Mouse (Mus musculus) right cerebral cortex, postnatal 10 days (tissue): ENCODE measurements around the gene Rapgef2.

Experiments
- DNase-seq, 2 experiments: peaks; one replicate each; pipeline ENCODE4 v3.0.0; 2021; ENCODE audit warnings: low spot score in 2 of 2

The Rapgef2 gene

GRCm38 (mm10) chr3:79168168-79168827 lies 118.0 kb downstream of the Rapgef2 start:
- DNase-seq, result no peak

GRCm38 (mm10) chr3:79167586-79167985 lies 118.7 kb downstream of the Rapgef2 start:
- DNase-seq, result no peak

DNA sequence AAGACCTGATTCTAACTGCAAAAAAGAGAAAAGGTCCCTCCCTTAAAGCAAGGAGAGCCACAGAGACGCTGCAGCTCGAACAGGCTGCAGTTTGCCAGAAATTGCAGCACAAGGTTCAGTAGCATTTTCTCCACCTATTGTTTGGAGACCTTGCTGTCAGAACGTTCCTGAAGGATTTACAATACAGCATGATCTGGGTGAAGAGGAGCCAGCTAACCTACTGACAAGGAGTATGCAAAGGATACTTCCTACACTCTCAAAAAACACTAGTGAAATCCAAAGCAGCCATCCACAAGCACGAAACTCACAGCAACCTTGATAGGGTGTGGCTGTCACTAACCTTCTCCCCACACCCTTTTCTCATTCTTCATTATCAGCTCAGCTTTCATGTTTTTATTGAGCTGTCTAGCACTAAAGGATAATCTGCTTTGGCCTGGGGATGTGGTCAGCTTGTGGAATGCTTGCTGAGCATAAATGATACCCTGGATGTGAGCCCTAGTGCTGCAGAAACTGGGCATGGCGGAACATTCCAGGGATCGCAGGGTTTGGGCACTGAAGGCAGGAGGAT lies 124.4 kb downstream of the Rapgef2 start:
- no peak for DNase-seq

DNA sequence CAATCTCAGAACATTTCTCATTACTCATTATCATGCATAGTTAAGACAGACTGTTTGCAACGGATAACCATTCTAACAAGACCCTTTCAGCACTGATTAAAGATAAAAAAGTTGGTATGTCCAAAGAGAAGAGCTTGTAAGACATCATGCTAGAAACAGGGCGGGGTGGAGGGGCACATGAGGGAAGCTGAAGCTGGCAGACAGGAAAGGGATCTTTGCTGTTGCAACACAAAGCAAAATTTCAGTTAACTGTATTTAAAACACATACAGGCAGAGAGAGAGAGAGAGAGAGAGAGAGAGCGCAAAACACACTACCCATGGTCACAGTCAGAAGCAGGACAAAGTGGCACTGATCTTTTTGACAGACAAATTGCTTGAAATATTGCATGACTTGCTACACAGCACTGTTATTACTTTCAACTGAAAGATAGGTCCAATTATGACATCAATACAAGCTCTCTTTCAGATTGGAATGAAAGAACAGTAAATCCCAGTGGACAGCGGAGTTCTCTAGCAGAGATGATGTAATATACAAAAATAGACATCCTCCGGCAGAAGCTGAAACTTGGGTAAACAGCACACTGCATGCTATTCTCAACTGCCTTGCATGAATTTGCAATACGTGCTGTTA lies 125.1 kb downstream of the Rapgef2 start:
- DNase-seq, result no peak

- no peak for DNase-seq
These were observed 128.1 kb downstream of the Rapgef2 start for GRCm38 (mm10) chr3:79158254-79158653.

- no peak for DNase-seq
These were observed 133.3 kb downstream of the Rapgef2 start for GRCm38 (mm10) chr3:79153039-79153487.

DNA sequence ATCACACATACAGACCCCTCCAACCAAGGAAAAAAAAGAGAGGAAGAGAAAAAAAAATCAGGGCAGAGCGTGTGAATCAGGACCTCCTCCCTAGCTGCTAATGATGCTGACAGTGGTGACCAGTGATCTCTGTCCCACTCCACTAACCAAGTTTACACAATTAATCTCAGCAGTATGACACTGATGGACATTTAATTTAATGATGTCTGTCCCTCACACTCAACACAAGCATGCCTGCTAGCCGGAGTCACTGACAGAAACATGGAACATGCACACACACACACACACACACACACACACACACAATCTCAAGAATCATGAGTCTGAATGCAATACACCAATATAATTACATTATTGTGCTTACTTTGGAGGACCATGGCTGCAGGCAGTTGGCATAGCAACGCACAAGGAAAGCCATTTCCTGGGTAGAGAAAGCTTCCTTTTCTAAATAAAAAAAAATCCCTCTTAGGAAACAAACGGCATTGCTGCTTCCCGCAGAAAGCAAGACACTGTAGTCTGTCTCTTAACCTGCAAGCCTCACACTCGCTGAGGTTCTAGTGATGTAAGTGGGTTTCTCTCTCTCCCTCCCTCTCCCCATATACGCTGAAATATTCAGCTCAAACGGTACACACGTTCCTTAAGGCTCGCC lies 140.8 kb downstream of the Rapgef2 start:
- DNase-seq, result peak; percentile 56 to 66

DNA sequence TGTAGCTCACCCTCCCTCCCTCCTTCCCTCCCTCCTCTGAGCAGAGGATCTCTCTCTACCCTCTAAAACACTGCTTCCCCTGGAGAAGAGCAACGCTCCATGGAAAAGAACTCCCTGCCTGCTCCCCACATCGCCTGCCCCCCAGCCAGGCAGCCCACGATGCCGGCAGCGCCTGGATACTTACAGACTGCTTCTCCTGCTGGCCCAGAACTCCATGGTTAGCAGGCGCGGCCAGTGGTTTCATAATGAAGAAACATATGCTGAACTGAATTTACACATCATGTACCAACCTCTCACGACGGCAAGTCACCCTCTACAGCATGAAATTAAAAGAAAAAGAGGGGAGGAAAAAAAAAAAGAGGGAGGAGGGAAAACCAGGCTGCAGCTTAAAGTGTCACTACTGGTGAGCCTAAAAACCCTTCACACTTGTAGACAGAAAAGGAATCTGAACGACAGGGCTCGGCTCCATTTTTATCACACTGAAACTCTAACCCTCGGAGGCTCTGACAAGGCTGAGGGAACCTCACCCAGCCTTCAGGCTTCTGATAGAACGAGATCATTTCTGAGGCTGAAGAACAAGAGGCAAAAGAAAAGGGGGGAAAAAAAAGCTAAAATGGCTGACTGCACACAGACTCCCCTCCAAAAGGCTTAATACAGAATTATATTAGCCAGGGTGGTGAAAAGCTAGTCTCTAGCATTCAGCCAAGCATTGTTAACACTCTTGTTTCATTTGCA lies 141.5 kb downstream of the Rapgef2 start:
- DNase-seq, result peak; percentile 72 to 77

DNA sequence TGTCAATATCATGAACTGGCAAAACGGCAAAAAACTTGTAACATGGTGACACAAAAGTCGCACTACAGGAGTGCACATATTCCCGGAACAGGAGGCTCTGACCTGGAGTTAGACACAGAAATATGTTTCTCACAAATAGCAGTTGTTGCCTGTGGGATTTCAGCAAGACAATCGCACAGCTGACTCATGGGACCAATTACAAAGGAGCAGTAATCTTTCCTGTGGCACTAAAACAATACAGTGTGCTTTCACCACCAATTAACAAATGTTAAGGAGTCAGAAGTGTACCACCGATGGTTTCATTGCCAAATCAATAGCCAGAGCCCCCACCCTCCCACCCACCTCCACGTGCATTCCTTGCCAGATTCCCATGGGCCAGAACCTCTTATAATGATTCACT lies 142.2 kb downstream of the Rapgef2 start:
- DNase-seq, result no peak

DNA sequence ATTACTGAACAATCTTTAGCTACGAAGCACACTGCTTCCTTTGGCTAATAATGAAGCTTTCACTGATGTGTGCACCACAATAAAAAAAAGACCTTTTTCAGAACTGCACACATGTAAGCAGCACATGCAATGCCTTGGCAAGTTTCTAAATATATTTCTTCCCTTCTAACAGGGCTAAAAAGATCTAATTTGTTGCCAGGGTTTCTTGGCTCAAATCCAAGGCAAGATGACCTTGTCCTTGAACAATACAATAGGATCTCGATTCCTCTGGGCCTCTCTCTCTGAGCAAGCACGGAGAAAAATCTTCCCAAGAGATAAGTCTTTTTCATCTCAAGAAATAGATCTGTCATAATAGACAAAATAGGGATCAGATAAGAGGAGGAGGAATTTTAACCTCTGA lies 147.1 kb downstream of the Rapgef2 start:
- DNase-seq, result no peak

DNA sequence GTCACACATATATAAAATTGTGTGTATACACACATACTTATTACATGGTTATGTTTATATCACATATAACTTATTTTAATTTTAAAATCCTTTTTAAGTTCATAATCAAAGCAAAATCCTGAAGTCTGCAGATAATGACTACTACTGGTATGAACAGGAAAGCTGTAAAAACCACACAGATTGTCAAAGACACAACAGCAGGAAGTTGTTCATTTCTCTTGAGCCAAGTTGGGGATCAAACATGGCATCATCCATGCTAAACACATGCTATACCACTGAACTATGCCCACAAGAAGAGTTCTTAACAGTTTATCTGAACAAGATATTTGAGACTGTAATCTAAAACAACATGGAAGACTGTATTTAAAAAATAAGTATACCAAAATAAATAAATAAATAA lies 147.7 kb downstream of the Rapgef2 start:
- no peak for DNase-seq

GRCm38 (mm10) chr3:79130991-79131390 lies 155.3 kb downstream of the Rapgef2 start:
- peak in 1 of 2 experiments; percentile 21 for DNase-seq

DNA sequence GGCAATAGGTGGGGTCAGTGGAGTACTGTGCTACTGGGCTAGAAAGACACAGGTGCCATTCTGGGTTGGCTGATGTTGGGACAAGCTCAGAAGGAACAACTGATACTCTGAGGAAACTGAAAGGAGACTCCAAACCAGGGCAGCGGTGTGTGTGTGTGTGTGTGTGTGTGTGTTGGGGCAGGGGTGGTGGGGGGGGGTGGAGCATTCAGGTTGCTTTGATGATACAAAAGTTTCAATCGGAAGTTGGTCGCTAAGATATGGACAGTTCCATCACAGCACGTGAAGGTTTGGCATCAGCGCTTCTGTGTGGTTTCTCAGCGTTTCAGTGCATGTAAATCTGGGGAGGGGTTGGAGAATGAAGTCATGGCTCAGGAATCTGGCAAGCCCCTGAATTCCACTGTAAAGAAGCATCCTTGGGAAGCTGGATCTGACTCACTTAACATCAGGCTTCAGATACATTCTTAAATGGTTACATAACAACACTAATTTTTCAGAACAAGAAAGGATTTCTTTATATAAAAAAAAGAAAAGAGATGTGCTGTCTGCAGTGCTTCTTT lies 157.2 kb downstream of the Rapgef2 start:
- DNase-seq, result peak in 1 of 2 experiments; percentile 23

GRCm38 (mm10) chr3:79127797-79128196 lies 158.5 kb downstream of the Rapgef2 start:
- DNase-seq, result no peak

DNA sequence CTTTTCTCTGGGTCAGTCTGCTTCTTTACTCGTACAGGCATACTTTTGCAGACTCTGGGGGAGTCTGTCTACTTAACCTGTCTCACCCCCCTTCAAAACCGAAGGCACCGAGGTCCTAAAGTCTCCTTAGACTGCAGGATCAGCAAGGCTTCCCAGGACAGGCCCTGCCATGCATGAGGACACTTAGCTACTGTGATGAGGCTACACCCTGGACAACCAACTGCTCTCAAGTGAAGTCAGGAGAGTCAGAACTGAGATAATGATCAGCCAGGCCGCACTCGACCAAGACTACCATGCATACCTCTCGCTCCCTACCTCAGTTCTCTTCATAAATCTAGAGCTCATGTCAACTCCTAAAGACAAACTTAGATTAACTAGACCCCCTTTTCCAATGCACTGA lies 159.5 kb downstream of the Rapgef2 start:
- peak in 1 of 2 experiments; percentile 17 for DNase-seq

GRCm38 (mm10) chr3:79121391-79121790 lies 164.9 kb downstream of the Rapgef2 start:
- no peak for DNase-seq

- DNase-seq, result no peak
These were observed 166.3 kb downstream of the Rapgef2 start for GRCm38 (mm10) chr3:79119983-79120382.

DNA sequence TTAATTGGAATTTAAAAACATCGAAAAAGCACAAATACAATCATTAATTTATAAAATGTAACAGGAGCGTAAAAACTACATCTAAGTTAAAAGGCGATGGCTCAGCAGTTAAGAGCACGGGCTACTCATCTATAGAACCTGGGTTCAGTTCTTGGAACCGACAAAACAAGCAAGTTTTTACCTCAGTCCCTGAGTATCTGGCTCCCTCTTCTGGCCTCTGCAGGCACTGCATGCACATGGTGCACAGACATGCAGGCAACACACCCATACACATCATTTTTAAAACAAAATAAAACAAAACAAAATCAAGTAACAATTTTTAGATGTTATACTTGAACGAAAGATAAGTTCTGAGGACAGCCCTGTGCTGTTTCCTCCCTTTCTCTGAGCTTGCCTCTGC lies 176.2 kb downstream of the Rapgef2 start:
- DNase-seq, result peak in 1 of 2 experiments; percentile 50

DNA sequence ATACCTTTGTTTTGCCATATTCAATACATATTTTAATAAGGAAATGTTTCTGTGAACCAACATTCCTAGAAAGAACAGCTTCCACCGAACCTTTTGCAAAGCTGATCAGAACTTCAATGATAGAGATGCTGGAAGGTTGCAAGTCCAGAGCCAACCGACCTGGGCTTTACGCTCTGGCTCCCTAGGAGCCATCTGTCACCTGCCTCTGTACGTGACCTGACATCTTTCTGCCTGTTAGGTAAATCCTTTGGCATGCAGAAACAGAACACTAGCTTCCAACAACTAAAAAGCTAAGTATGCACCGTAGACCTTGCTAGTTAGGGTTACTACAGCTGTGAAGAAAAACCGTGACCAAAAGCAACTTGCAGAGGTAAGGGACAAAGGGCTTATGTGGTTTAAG lies 178.1 kb downstream of the Rapgef2 start:
- DNase-seq, result no peak

GRCm38 (mm10) chr3:79106360-79106759 lies 180.0 kb downstream of the Rapgef2 start:
- no peak for DNase-seq

- no peak for DNase-seq
These were observed 182.7 kb downstream of the Rapgef2 start for GRCm38 (mm10) chr3:79103604-79104003.

GRCm38 (mm10) chr3:79101737-79102136 lies 184.6 kb downstream of the Rapgef2 start:
- peak in 1 of 2 experiments; percentile 11 for DNase-seq
